Mouse (Mus musculus) CH12.LX (cell line): ENCODE data around the gene Gpank1. TPM values are rescaled to one million over a fixed set of nuclear protein-coding genes. Genes with fewer than 3 reads are reported as not detected.

Source experiments
- DNase-seq: peaks from one replicate; pipeline ENCODE4 v3.0.0-alpha.2; 2013; ENCODE audit errors: extremely low read depth
- H3K27ac ChIP-seq: 2 replicates; pipeline ENCODE4 v1.5.1; 2012; ENCODE audit warnings: low read depth, mild to moderate bottlenecking, control low read depth, moderate library complexity; ENCODE audit not compliant: insufficient read depth
- H3K27me3 ChIP-seq: replicated peaks from 2 replicates; pipeline ENCODE3; 2012; ENCODE audit warnings: inconsistent platforms
- H3K36me3 ChIP-seq, 2 experiments: replicated peaks in 1 of 2; 2 replicates each; pipeline versions ENCODE3 to v1.6.1; 2012; ENCODE audit warnings: inconsistent platforms in 1 of 2, low read length in 1 of 2, mild to moderate bottlenecking in 1 of 2, mixed read lengths in 1 of 2, moderate library complexity in 1 of 2; ENCODE audit not compliant: control insufficient read depth in 1 of 2, insufficient read depth in 1 of 2
- H3K4me1 ChIP-seq, 2 experiments: 2 replicates each; pipeline ENCODE4 v1.6.1; 2012; ENCODE audit warnings: inconsistent platforms in 1 of 2, moderate library complexity in 1 of 2; ENCODE audit not compliant: insufficient read depth in 2 of 2, control insufficient read depth in 1 of 2
- H3K4me2 ChIP-seq: 2 replicates; pipeline ENCODE4 v1.6.1; 2012; ENCODE audit warnings: low read depth, mild to moderate bottlenecking, control low read depth; ENCODE audit not compliant: poor library complexity, insufficient read depth, severe bottlenecking
- H3K4me3 ChIP-seq, 3 experiments: fragments of 150-350 bp in 1 of 3; sonication (generic) in 1 of 3; replicated peaks in 1 of 3; 2 replicates each; pipeline versions ENCODE3 to v1.5.1; 2011 to 2012; ENCODE audit warnings: low read depth in 2 of 3, low read length in 2 of 3, mild to moderate bottlenecking in 2 of 3, moderate library complexity in 2 of 3, control low read depth in 1 of 3, improper control_type of control experiment in 1 of 3, inconsistent platforms in 1 of 3, mixed read lengths in 1 of 3; ENCODE audit not compliant: poor library complexity in 1 of 3
- H3K79me2 ChIP-seq: replicated peaks from 2 replicates; pipeline ENCODE4 v1.6.1; 2012; ENCODE audit warnings: mild to moderate bottlenecking, moderate library complexity; ENCODE audit not compliant: control insufficient read depth, poor library complexity, insufficient read depth, severe bottlenecking; ENCODE audit errors: extremely low read depth
- H3K9ac ChIP-seq: 2 replicates; pipeline ENCODE4 v1.6.1; 2012; ENCODE audit warnings: low read depth, mild to moderate bottlenecking, control low read depth, moderate library complexity; ENCODE audit not compliant: insufficient read depth
- H3K9me3 ChIP-seq: replicated peaks from 2 replicates; pipeline ENCODE3; 2012; ENCODE audit warnings: low read length, inconsistent platforms, mixed read lengths
- E2F4 ChIP-seq: IDR thresholded peaks from 2 replicates; pipeline ENCODE4 v1.6.1; 2011; ENCODE audit warnings: low read depth, low read length, improper control_type of control experiment; ENCODE audit not compliant: insufficient replicate concordance
- EP300 ChIP-seq: IDR thresholded peaks from 2 replicates; pipeline ENCODE4 v1.6.1; 2011; ENCODE audit warnings: low read length, improper control_type of control experiment
- ETS1 ChIP-seq: conservative IDR thresholded peaks from 2 replicates; pipeline ENCODE4 v1.6.1; 2012; ENCODE audit warnings: low read depth, mild to moderate bottlenecking, inconsistent platforms, low read length, improper control_type of control experiment, moderate library complexity
- IRF4 ChIP-seq: IDR thresholded peaks from 2 replicates; pipeline ENCODE4 v1.6.1; 2014; ENCODE audit warnings: low read depth, mild to moderate bottlenecking, inconsistent platforms, low read length, improper control_type of control experiment
- MAX ChIP-seq: IDR thresholded peaks from 2 replicates; pipeline ENCODE4 v1.6.1; 2011; ENCODE audit warnings: low read length, improper control_type of control experiment
- NRF1 ChIP-seq: IDR thresholded peaks from 2 replicates; pipeline ENCODE4 v1.6.1; 2014; ENCODE audit warnings: low read depth, mild to moderate bottlenecking, inconsistent platforms, low read length, improper control_type of control experiment, moderate library complexity
- RAD21 ChIP-seq: IDR thresholded peaks from 2 replicates; pipeline ENCODE4 v1.6.1; 2011; ENCODE audit warnings: low read depth, mild to moderate bottlenecking, low read length, improper control_type of control experiment, moderate library complexity
- RCOR1 ChIP-seq: conservative IDR thresholded peaks from 2 replicates; pipeline ENCODE4 v1.6.1; 2012; ENCODE audit warnings: low read depth, mild to moderate bottlenecking, inconsistent platforms, low read length, improper control_type of control experiment
- SIN3A ChIP-seq: IDR thresholded peaks from 2 replicates; pipeline ENCODE4 v1.6.1; 2012; ENCODE audit warnings: low read length, improper control_type of control experiment, inconsistent platforms
- SMC3 ChIP-seq: IDR thresholded peaks from 2 replicates; pipeline ENCODE4 v1.6.1; 2011; ENCODE audit warnings: low read depth, low read length, improper control_type of control experiment
- TBP ChIP-seq: conservative IDR thresholded peaks from 2 replicates; pipeline ENCODE4 v1.6.1; 2011; ENCODE audit warnings: low read depth, low read length, improper control_type of control experiment
- TCF12 ChIP-seq: IDR thresholded peaks from 2 replicates; pipeline ENCODE4 v1.6.1; 2014; ENCODE audit warnings: low read depth, mild to moderate bottlenecking, inconsistent platforms, low read length, improper control_type of control experiment
- ZMIZ1 ChIP-seq: IDR thresholded peaks from 2 replicates; pipeline ENCODE4 v1.6.1; 2012; ENCODE audit warnings: low read depth, mild to moderate bottlenecking, inconsistent platforms, low read length, improper control_type of control experiment
- ZNF384 ChIP-seq: IDR thresholded peaks from 2 replicates; pipeline ENCODE4 v1.6.1; 2012; ENCODE audit warnings: low read depth, low read length, improper control_type of control experiment, inconsistent platforms
- dilution Hi-C: fragments of 300-500 bp; cut with MboI; formaldehyde crosslinking; loops from 2 replicates; pipeline ENCODE4 v1.14.3; 2020; ENCODE audit warnings: low sequenced_read_pairs; ENCODE audit not compliant: extremely low pct_unique_long_range_greater_than_20kb, extremely low pct_ligation_motif_present
- in situ Hi-C: fragments of 300-500 bp; cut with MboI; formaldehyde crosslinking; loops from 3 replicates; pipeline ENCODE4 v1.14.3; 2019; ENCODE audit warnings: low sequenced_read_pairs, low pct_ligation_motif_present, low pct_unique_long_range_greater_than_20kb, mixed read lengths
- polyA plus RNA-seq: library from polyadenylated mRNA; unstranded; fragments of >175 nt; gene quantifications from 2 replicates; pipeline ENCODE4 v1.2.1, GENCODE M21; 2012; ENCODE audit warnings: low read depth; ENCODE audit not compliant: insufficient read length
- total RNA-seq, 2 experiments: library from RNA; depleted of rRNA; stranded (reverse); fragments of 300-350 nt in 1 of 2; fragments of >200 nt in 1 of 2; gene quantifications; 2 replicates each; pipeline ENCODE4 v1.2.3; 2012 to 2014

The Gpank1 gene
- total and polyA plus RNA-seq, 3 experiments, result 32.6 to 43.0 (median 33.6) TPM

- TF ChIP-seq IRF4 (no peak), RAD21 (no peak), SMC3 (no peak)
- H3K36me3 ChIP-seq, result peaks cover 37 to 66% of the 10 kb centered on the region in 2 experiments
- H3K79me2 ChIP-seq, result no peaks in the 10 kb centered on the region; the same call in 1 of the 2 replicates
- dilution Hi-C loops (no loop called here), in situ Hi-C loops (no loop called here)
- H3K9ac ChIP-seq, result no peak overlapping the region
- no peak overlapping the region for H3K4me2 ChIP-seq
- H3K27ac ChIP-seq, result no peak overlapping the region
- no peak for DNase-seq
- no peaks in the 10 kb centered on the region for H3K9me3 ChIP-seq
- no peak overlapping the region for H3K4me3 ChIP-seq
- H3K4me1 ChIP-seq, result peaks cover 3 to 20% of the 10 kb centered on the region in 2 experiments
- peaks cover 3% of the 10 kb centered on the region for H3K27me3 ChIP-seq
These were observed 28.7 kb upstream of the Gpank1 start for GRCm38 (mm10) chr17:35092403-35093198.

- no peaks in the 10 kb centered on the region; the same call in 1 of the 2 replicates for H3K79me2 ChIP-seq
- TF ChIP-seq ZMIZ1 (no peak), ZNF384 (peak; percentile 20; the same call in 1 of the 2 replicates), SIN3A (no peak), ETS1 (no peak), TBP (no peak)
- DNase-seq, result no peak
- H3K4me2 ChIP-seq, result no peak overlapping the region
- H3K9ac ChIP-seq, result no peak overlapping the region
- no peak overlapping the region for H3K4me3 ChIP-seq
- H3K27ac ChIP-seq, result no peak overlapping the region
- peaks cover 3 to 20% of the 10 kb centered on the region in 2 experiments for H3K4me1 ChIP-seq
- dilution Hi-C loops (no loop called here), in situ Hi-C loops (no loop called here)
- peaks cover 42 to 85% of the 10 kb centered on the region in 2 experiments for H3K36me3 ChIP-seq
- no peaks in the 10 kb centered on the region for H3K27me3 ChIP-seq
- no peaks in the 10 kb centered on the region for H3K9me3 ChIP-seq
These were observed 26.5 kb upstream of the Gpank1 start for GRCm38 (mm10) chr17:35094475-35095365.

- Histone ChIP-seq H3K79me2 (no peaks in the 10 kb centered on the region), H3K36me3 (peaks cover 57 to 90% of the 10 kb centered on the region in 2 experiments), H3K9ac (no peak overlapping the region), H3K27me3 (no peaks in the 10 kb centered on the region), H3K4me1 (peaks cover 0 to 10% of the 10 kb centered on the region in 2 experiments; a peak in 2 of 4 replicates), H3K4me2 (no peak overlapping the region), H3K27ac (no peak overlapping the region), H3K9me3 (no peaks in the 10 kb centered on the region), H3K4me3 (no peak overlapping the region)
- no peak for DNase-seq
- TF ChIP-seq E2F4, result no peak
- no peak for TF ChIP-seq RCOR1
- no peak for TF ChIP-seq NRF1
- no peak for TF ChIP-seq MAX
- TF ChIP-seq TCF12, result no peak
- TF ChIP-seq EP300, result no peak
- dilution Hi-C loops, result no loop called here
- in situ Hi-C loops, result no loop called here
These were observed 24.7 kb upstream of the Gpank1 start for GRCm38 (mm10) chr17:35096597-35096996.
